Mouse (Mus musculus): Measurements from ENCODE around the gene Fgf2. TPM values are rescaled to one million over a fixed set of nuclear protein-coding genes. Genes with fewer than 3 reads are reported as not detected.

Fgf2 gene
- 10.0 and 14.7 TPM in 2 replicates for polyA plus RNA-seq (2012; rRNA removed; ENCODE audit: low replicate concordance)

GRCm38 (mm10) chr3:37348221-37349165, at the start of gene Fgf2:
Gene Fgf2 (plus strand): TSS chr3:37348346.

DNA sequence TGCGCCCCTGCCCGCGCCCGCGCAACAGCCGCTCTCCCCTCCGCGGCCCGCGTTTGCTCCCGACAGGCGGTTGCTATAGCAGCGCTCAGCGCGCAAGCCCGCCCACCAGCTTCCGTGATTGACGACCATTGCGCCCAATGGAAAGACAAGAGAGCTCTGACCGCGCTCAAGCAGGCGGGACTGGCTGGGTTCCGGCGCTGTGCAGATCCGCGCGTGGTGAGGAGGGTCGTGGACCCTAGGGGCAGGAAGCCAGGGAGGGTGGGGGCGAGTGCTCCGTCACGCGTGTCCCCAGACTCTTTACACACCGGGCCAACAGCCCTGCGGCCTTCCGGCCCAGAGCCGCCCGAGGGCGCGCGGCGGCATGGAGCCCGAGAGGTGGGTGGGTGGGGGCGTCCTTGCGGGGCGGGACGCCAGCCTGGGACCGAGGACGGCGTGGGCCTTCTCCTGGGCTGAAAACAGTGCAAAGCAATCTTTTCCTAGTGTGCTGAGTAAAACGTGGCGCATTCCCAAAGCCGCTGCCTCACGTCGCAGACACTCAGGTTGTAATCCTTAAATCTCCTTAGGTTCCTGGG, 35.7 kb upstream of the Fgf2 start, which contains the start of the genes Bbs12 and Cetn4:
Gene Bbs12 (plus strand): TSS at position 185 of the 572 bp plus-strand sequence.
Gene Cetn4 (minus strand): TSS at position 339 of the 572 bp plus-strand sequence.

DNA sequence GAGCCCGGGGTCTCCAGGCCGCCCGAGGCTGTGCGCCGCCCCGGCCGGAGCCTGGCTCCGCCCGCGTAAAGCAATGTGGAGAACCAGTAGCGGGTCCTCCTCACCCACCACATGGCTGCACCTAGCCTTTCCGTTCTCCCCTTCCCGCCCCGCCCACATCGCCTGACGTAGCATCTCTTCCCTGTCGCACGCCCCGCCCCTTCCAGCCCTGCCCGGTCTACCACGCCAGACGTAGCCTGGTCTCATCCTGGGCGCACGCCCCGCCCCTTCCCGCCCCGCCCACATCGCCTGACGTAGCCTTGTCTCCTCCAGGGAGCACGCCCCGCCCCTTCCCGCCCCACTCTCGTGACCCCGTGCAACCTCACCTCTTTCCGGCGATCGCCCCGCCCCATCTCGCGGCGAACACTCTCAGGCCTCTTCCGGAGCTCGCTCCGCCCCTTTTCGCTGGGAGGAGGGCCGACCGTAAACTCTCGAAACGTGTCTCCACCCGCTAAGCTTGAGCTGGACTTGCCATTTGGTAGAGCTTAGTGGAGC, 71.4 kb downstream of the Fgf2 start, which contains the start of gene Spata5:
Gene Spata5 (plus strand): TSS at position 439 of the 534 bp plus-strand sequence.

GRCm38 (mm10) chr3:37420072-37420471, 71.9 kb downstream of the Fgf2 start, which contains the start of gene Nudt6:
Gene Nudt6 (minus strand): TSS chr3:37420211.

Other genes starting within 250 kb of the Fgf2 start
- gene Il2, start 222.4 kb upstream of the Fgf2 start, polyA plus RNA-seq (2012; rRNA removed; ENCODE audit: low replicate concordance) = not detected in 2 replicates
- gene Il21, start 115.7 kb upstream of the Fgf2 start, polyA plus RNA-seq (2012; rRNA removed; ENCODE audit: low replicate concordance) = not detected in 2 replicates
- 0.92 and 2.3 TPM in 2 replicates for gene Bbs12, start 35.8 kb upstream of the Fgf2 start, polyA plus RNA-seq (2012; rRNA removed; ENCODE audit: low replicate concordance)
- 0.46 and 0.70 TPM in 2 replicates for gene Cetn4, start 35.6 kb upstream of the Fgf2 start, polyA plus RNA-seq (2012; rRNA removed; ENCODE audit: low replicate concordance)
- gene Spata5, start 71.5 kb downstream of the Fgf2 start, polyA plus RNA-seq (2012; rRNA removed; ENCODE audit: low replicate concordance) = 3.1 and 3.3 TPM in 2 replicates
- gene Nudt6, start 71.9 kb downstream of the Fgf2 start, polyA plus RNA-seq (2012; rRNA removed; ENCODE audit: low replicate concordance) = 20.3 and 21.1 TPM in 2 replicates

All from subcutaneous adipose tissue, adult 2 months (tissue).